Mouse (Mus musculus) erythroblast, adult 5-6 weeks (primary cell): ENCODE measurements around the gene Ube2b. TPM values are rescaled to one million over a fixed set of nuclear protein-coding genes. Genes with fewer than 3 reads are reported as not detected.

Source experiments
- ATAC-seq: replicated peaks from 2 replicates; pipeline ENCODE4 v1.8.0; 2016; ENCODE audit warnings: moderate number of reproducible peaks, mild to moderate bottlenecking, moderate TSS enrichment, inconsistent platforms; ENCODE audit not compliant: poor library complexity, low FRiP score, severe bottlenecking
- total RNA-seq, 2 experiments: library from RNA; stranded (forward) in 1 of 2; stranded (reverse) in 1 of 2; fragments of 150-400 nt in 1 of 2; fragments of 200-764, 138-1000 nt in 1 of 2; gene quantifications; 2 replicates each; pipeline versions ENCODE4 v1.2.3 to v1.2.4; 2015 to 2017; ENCODE audit warnings: low replicate concordance in 2 of 2

Gene Ube2b
- total RNA-seq (2015; ENCODE audit: low replicate concordance) (430 and 441 TPM in 2 replicates), total RNA-seq (2017; ENCODE audit: low replicate concordance) (422 and 539 TPM in 2 replicates)

- ATAC-seq = peak; percentile 77
These were observed at the start of gene Ube2b for GRCm38 (mm10) chr11:52000290-52000962. Gene Ube2b (minus strand): TSS chr11:52000762.

- ATAC-seq = no peak
These were observed 46.0 kb upstream of the Ube2b start for GRCm38 (mm10) chr11:52046446-52047165.

- ATAC-seq = no peak
These were observed 43.6 kb upstream of the Ube2b start for GRCm38 (mm10) chr11:52044156-52044555.

GRCm38 (mm10) chr11:52043224-52043623 lies 42.7 kb upstream of the Ube2b start:
- ATAC-seq = no peak

- ATAC-seq = no peak
These were observed 37.1 kb upstream of the Ube2b start for GRCm38 (mm10) chr11:52037659-52038058.

GRCm38 (mm10) chr11:52035905-52036304 lies 35.3 kb upstream of the Ube2b start:
- ATAC-seq = no peak

- ATAC-seq = no peak
These were observed 33.4 kb upstream of the Ube2b start for GRCm38 (mm10) chr11:52033953-52034352.

- ATAC-seq = no peak
These were observed 31.8 kb upstream of the Ube2b start for GRCm38 (mm10) chr11:52032356-52032755.

GRCm38 (mm10) chr11:52018217-52018616 lies 17.7 kb upstream of the Ube2b start:
- ATAC-seq = no peak

- no peak for ATAC-seq
These were observed 11.0 kb upstream of the Ube2b start for GRCm38 (mm10) chr11:52011541-52011940.

GRCm38 (mm10) chr11:52011011-52011410 lies 10.4 kb upstream of the Ube2b start:
- ATAC-seq = no peak

- ATAC-seq = no peak
These were observed 5.0 kb upstream of the Ube2b start for GRCm38 (mm10) chr11:52005586-52005985.

- ATAC-seq = peak; percentile 80
These were observed 3.4 kb upstream of the Ube2b start, which contains the start of gene Cdkl3 for GRCm38 (mm10) chr11:52003772-52004528. Gene Cdkl3 (plus strand): TSS chr11:52004221.

GRCm38 (mm10) chr11:52003505-52003771 lies 2.9 kb upstream of the Ube2b start:
- no peak for ATAC-seq

GRCm38 (mm10) chr11:52002842-52003504 lies 2.4 kb upstream of the Ube2b start:
- no peak for ATAC-seq

GRCm38 (mm10) chr11:52001861-52002260 lies 1.3 kb upstream of the Ube2b start:
- no peak for ATAC-seq

- no peak for ATAC-seq
These were observed 779 bp upstream of the Ube2b start for GRCm38 (mm10) chr11:52001341-52001740.

- ATAC-seq = peak; percentile 34
These were observed 812 bp downstream of the Ube2b start for GRCm38 (mm10) chr11:51999611-52000289.

- ATAC-seq = no peak
These were observed 28.9 kb downstream of the Ube2b start for GRCm38 (mm10) chr11:51971644-51972043.

GRCm38 (mm10) chr11:51969511-51969910 lies 31.1 kb downstream of the Ube2b start:
- no peak for ATAC-seq
